Mouse (Mus musculus): ENCODE results near the gene Ints3. TPM values are rescaled to one million over a fixed set of nuclear protein-coding genes. Genes with fewer than 3 reads are reported as not detected.

Gene Ints3
- polyA plus RNA-seq, 1 experiment from 2014 or later = 35.0 TPM

DNA sequence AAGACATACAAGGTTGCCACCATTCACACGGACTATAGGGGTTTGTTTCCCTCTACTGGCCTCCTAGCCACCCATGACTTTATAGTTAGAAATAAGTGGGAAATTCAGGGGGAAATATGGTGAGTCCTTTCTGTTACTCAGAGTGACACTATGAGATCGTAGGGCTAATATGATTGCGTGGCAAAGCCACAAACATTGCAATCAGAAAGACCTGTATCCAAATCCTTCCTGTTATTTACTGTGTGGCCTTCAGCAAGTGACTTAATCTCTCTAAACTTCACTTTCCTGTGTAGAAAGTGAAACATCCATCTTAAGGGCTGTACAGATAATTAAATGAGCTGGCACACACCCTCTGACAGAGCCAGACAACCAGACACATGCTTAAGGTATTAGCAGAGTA, 24.7 kb downstream of the Ints3 start:
- WGBS = 95% methylated on average over 3 of the region's 3 CpGs
- no peak overlapping the region for H3K4me3 ChIP-seq
- no peaks in the 10 kb centered on the region for H3K9me3 ChIP-seq

DNA sequence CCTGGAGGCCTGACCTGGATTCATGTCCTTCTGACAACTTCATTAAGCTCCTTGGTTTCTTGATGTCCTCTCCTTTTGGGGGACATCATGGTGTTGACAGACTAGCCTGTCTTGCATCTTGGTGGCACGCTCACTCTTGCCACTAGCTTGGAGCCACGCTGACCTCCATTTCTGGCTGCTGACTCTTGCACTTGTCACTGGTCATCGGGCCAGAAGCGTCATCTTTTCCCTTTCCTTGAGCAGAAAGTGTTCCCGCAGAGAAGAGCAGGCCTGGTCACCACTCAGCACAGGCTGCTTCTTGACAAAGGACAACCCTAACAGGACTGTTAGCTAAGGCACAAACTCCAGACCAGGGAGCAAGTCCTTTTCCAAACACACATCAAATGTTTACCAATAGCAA, 27.0 kb downstream of the Ints3 start:
- Histone ChIP-seq H3K4me3 (no peak overlapping the region), H3K27ac (replicated peaks) (no peak overlapping the region), H3K9ac (no peak overlapping the region), H3K36me3 (peaks cover 89% of the 10 kb centered on the region), H3K9me3 (no peaks in the 10 kb centered on the region), H3K27me3 (no peaks in the 10 kb centered on the region), H3K4me2 (no peak overlapping the region), H3K4me1 (replicated peaks) (no peaks in the 10 kb centered on the region)
- ATAC-seq (ENCODE audit: low FRiP score, low read depth) = no peak
- WGBS = 97% methylated on average over 5 of the region's 5 CpGs

More for the DNA sequence above, 24.7 kb downstream of the Ints3 start:
- Histone ChIP-seq H3K4me1 (replicated peaks) (no peaks in the 10 kb centered on the region), H3K27ac (replicated peaks) (no peak overlapping the region), H3K27me3 (no peaks in the 10 kb centered on the region), H3K4me2 (no peak overlapping the region), H3K36me3 (peaks cover 81% of the 10 kb centered on the region), H3K9ac (no peak overlapping the region)
- no peak for ATAC-seq (ENCODE audit: low FRiP score, low read depth)

- Histone ChIP-seq H3K4me2 (no peak overlapping the region), H3K36me3 (peaks cover 90% of the 10 kb centered on the region), H3K9ac (no peak overlapping the region), H3K27me3 (no peaks in the 10 kb centered on the region), H3K4me1 (replicated peaks) (no peaks in the 10 kb centered on the region), H3K9me3 (no peaks in the 10 kb centered on the region), H3K27ac (replicated peaks) (no peak overlapping the region), H3K4me3 (no peak overlapping the region)
- 88% methylated on average over 4 of the region's 4 CpGs for WGBS
- ATAC-seq (ENCODE audit: low FRiP score, low read depth) = no peak
These were observed 28.8 kb downstream of the Ints3 start for GRCm38 (mm10) chr3:90404609-90405008.

DNA sequence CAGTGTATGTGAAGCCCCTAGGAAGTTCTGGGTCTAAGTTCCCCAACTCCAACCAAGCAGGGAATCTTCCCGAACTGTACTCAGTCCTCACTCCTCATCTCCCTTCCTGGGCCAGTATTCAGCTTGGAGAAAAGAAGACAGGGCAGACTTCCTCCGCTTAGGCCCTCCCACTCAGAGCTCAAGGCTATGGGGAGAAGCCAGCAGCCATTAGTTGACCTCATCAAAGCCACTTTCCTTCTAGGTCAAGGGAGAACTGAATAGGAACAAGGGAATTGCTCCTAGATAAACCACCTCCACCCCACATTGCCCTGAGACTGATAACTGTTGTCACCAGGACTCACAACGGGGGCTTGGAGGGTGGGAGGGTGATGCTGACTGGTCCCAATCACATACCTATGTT, 29.3 kb downstream of the Ints3 start:
- H3K9me3 ChIP-seq = no peaks in the 10 kb centered on the region
- no peak for ATAC-seq (ENCODE audit: low FRiP score, low read depth)
- WGBS = 90% methylated on average over 3 of the region's 3 CpGs
- no peak overlapping the region for H3K27ac ChIP-seq (replicated peaks)
- no peak overlapping the region for H3K4me2 ChIP-seq
- no peaks in the 10 kb centered on the region for H3K27me3 ChIP-seq
- no peaks in the 10 kb centered on the region for H3K4me1 ChIP-seq (replicated peaks)
- peaks cover 90% of the 10 kb centered on the region for H3K36me3 ChIP-seq
- H3K9ac ChIP-seq = no peak overlapping the region
- H3K4me3 ChIP-seq = no peak overlapping the region

DNA sequence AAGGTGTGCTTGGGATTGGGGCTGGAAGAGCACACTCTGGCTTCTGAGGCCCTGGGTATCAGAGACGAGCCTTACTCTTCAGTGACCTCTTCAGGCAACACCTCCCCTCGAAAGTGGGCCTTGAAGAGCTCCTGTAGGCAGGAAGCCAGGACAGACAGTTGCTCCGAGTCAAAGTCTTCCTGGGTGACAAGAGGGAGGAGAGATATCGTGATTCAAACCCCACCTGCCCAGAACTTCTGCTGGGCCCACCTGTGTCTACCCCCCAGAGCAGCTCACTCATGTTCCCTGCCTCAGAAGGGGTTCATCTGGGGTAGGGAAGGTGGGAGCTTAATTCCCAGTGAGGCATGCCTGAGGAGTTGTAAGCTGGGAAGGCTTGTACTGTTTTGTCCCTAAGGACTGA, 32.4 kb downstream of the Ints3 start:
- H3K27me3 ChIP-seq = no peaks in the 10 kb centered on the region
- 85% methylated on average over 4 of the region's 4 CpGs for WGBS
- H3K4me3 ChIP-seq = no peak overlapping the region
- ATAC-seq (ENCODE audit: low FRiP score, low read depth) = no peak
- H3K36me3 ChIP-seq = peaks cover 83% of the 10 kb centered on the region
- no peaks in the 10 kb centered on the region for H3K4me1 ChIP-seq (replicated peaks)
- no peak overlapping the region for H3K9ac ChIP-seq
- no peak overlapping the region for H3K4me2 ChIP-seq
- no peaks in the 10 kb centered on the region for H3K9me3 ChIP-seq
- no peak overlapping the region for H3K27ac ChIP-seq (replicated peaks)

DNA sequence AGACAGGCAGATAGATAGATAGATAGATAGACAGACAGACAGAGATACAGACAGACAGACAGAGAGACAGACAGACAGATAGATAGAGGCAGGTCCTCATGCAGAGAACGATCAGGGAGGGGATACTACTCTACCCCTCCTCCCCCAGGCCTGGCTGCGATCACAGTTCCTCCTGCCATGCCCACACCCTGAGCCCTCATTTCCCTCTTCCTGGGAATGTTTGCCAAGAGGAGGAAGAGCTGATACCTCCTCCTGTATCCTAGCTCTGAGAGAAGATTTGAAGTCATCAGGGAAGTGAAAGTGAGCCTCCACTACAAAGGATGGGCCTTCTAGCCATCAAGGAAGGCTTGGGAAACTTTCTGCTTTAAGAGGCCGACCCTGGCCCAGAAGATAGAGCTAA, 37.8 kb downstream of the Ints3 start:
- WGBS = 91% methylated on average over 3 of the region's 3 CpGs
- Histone ChIP-seq H3K4me1 (replicated peaks) (peaks cover 3% of the 10 kb centered on the region), H3K27ac (replicated peaks) (no peak overlapping the region), H3K4me3 (no peak overlapping the region), H3K36me3 (peaks cover 82% of the 10 kb centered on the region), H3K9ac (no peak overlapping the region), H3K9me3 (no peaks in the 10 kb centered on the region), H3K27me3 (no peaks in the 10 kb centered on the region), H3K4me2 (no peak overlapping the region)
- no peak for ATAC-seq (ENCODE audit: low FRiP score, low read depth)

DNA sequence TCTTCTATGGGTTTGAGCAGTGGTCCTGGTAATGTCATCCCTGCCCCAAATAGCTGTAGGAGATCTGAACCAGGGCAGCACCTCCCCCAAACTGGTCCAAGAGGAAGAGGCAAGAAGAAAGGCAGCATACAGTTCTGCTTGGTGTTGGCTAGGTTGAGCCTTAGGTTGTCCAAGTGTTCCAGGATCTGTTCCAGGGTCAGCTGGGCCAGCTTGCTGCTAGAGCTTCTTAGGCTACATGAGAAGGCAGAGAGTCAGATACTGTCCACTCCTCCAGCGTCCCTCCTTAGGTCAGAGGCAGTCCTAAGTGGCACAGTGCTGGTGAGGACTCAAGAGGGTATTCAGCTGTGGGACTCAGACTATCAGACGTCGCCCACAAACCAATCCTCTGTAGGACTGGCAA, 40.8 kb downstream of the Ints3 start:
- Histone ChIP-seq H3K4me2 (no peak overlapping the region), H3K36me3 (peaks cover 57% of the 10 kb centered on the region), H3K4me1 (replicated peaks) (peaks cover 25% of the 10 kb centered on the region), H3K9me3 (no peaks in the 10 kb centered on the region), H3K9ac (no peak overlapping the region), H3K27me3 (no peaks in the 10 kb centered on the region), H3K27ac (replicated peaks) (no peak overlapping the region), H3K4me3 (no peak overlapping the region)
- 90% methylated on average over 3 of the region's 3 CpGs for WGBS
- ATAC-seq (ENCODE audit: low FRiP score, low read depth) = no peak

GRCm38 (mm10) chr3:90391941-90392340, 41.5 kb downstream of the Ints3 start:
- Histone ChIP-seq H3K4me3 (no peak overlapping the region), H3K4me2 (no peak overlapping the region), H3K27me3 (no peaks in the 10 kb centered on the region), H3K9ac (no peak overlapping the region), H3K36me3 (peaks cover 51% of the 10 kb centered on the region), H3K4me1 (replicated peaks) (peaks cover 32% of the 10 kb centered on the region), H3K27ac (replicated peaks) (no peak overlapping the region), H3K9me3 (no peaks in the 10 kb centered on the region)
- no peak for ATAC-seq (ENCODE audit: low FRiP score, low read depth)
- WGBS = 92% methylated on average over 8 of the region's 8 CpGs

DNA sequence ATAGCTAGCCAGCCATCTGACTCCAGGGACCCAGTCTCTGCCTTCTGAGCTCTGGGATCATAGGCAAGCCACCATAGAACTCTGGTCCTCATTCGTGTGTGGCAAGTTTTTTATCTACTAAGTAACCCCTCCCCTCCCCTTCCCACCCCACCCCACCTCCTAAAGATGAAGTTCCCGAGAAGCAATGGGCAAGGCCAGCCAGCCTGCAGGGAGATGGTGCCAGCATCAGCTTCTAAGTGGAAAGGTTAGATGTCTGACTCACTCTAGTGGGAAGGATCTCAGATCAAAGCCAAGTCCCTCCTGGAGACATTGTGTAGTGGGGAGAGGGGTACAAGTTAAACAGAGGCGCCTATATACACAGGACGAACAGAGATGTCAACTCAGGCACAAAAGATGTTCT, 42.4 kb downstream of the Ints3 start:
- no peaks in the 10 kb centered on the region for H3K9me3 ChIP-seq
- peaks cover 36% of the 10 kb centered on the region for H3K4me1 ChIP-seq (replicated peaks)
- 0 out of 2 replicates have a peak overlapping the region, but pooled peaks have one; percentile 82 for H3K9ac ChIP-seq
- H3K4me3 ChIP-seq = no peak overlapping the region
- 0 out of 2 replicates have a peak overlapping the region, but pooled peaks have one; percentile 95 for H3K27ac ChIP-seq (replicated peaks)
- 75% methylated on average over 4 of the region's 4 CpGs for WGBS
- no peaks in the 10 kb centered on the region for H3K27me3 ChIP-seq
- no peak for ATAC-seq (ENCODE audit: low FRiP score, low read depth)
- H3K36me3 ChIP-seq = peaks cover 46% of the 10 kb centered on the region
- H3K4me2 ChIP-seq = peak overlapping the region; percentile 73; the same call in 1 of the 2 replicates

DNA sequence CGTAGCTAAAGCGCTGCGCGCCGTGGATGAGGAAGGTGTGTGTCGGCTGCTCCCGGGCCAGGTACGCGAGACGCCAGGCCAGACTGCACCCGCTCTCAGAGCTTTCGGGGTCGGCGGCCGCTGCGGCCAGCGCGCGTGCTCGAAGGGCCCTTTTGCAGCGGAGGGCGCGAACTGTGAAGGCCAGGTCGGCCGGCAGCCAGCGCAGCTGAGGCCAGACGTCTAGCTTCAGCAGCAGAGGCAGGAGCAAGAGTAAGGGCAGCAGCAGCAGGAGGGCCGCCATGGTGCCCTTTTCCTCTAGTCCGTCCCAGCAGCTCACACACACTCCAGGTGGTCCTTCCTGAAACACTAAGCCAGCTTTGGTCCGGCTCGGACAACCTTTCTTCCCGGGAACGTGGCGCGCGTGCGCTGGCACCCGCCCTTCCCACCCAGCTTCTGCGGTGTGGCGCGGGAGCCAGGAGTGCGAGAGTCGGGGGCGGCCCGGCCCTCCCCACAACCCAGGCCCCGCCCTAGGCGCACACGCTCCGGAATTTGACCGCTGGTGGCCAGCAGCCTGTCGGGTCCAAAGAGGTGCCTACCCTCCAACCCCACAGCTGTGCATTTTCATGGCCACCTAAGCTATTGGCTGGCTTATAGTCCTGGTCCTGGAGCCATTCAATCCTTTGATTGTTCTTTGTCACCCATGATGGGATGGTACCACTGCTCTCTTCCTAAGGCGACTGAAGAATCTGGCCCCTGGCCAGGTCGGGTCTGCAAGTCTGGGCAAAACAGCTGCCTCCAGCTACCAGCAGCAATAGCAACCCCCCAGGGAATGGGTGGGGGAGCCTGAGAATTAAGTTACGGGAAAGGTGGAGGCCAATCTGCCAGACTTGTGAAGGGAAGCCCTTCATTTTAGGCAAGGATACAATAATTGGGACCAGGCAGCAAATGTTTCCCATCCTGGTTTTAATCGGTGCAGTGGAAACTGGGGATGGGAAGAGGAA, 43.6 kb downstream of the Ints3 start, which contains the start of gene Slc27a3:
TSS of gene Slc27a3 (minus strand) at position 428 of the 980 bp plus-strand sequence.
- Histone ChIP-seq H3K4me3 (peak within 1 kb of the TSS; percentile 58), H3K27me3 (no peaks in the 10 kb centered on the region), H3K9ac (peak within 1 kb of the TSS; percentile 82), H3K4me2 (peak within 1 kb of the TSS; percentile 73), H3K27ac (replicated peaks) (peak within 1 kb of the TSS; percentile 95), H3K9me3 (no peaks in the 10 kb centered on the region), H3K36me3 (peaks cover 44% of the 10 kb centered on the region), H3K4me1 (replicated peaks) (peaks cover 36% of the 10 kb centered on the region)
- WGBS = under 1% methylated on average over 52 of the region's 55 CpGs
- ATAC-seq (ENCODE audit: low FRiP score, low read depth) = peak; percentile 76

GRCm38 (mm10) chr3:90388726-90389510, 44.5 kb downstream of the Ints3 start:
- Histone ChIP-seq H3K4me2 (peak overlapping the region; percentile 73), H3K4me1 (replicated peaks) (peaks cover 36% of the 10 kb centered on the region), H3K27me3 (no peaks in the 10 kb centered on the region), H3K9ac (peak overlapping the region; percentile 82), H3K36me3 (peaks cover 35% of the 10 kb centered on the region), H3K27ac (replicated peaks) (peak overlapping the region; percentile 95), H3K9me3 (no peaks in the 10 kb centered on the region), H3K4me3 (peak overlapping the region; percentile 58)
- 3% methylated on average over 51 of the region's 53 CpGs for WGBS
- ATAC-seq (ENCODE audit: low FRiP score, low read depth) = peak; percentile 77

DNA sequence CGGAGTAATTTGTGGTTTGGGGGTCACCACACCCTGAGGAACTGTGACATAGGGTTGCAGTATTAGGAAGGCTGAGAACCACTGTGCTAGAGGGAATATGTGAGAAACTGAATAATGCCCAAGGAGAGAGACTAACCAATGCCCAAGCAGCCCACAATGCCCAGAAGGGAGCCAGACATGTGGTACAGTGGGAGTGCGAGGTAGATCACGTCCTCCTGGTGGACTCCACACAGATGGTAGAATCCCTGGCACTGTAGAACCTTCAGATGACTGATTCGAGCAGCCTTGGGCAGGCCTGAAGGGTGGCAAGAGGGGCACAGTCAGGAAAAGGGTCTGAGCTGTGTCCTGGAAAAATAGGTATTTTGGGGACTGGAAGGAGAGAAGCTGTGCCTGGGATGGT, 45.2 kb downstream of the Ints3 start:
- Histone ChIP-seq H3K9ac (peak overlapping the region; percentile 82), H3K4me1 (replicated peaks) (peaks cover 36% of the 10 kb centered on the region), H3K27ac (replicated peaks) (0 out of 2 replicates have a peak overlapping the region, but pooled peaks have one; percentile 45), H3K4me2 (peak overlapping the region; percentile 73), H3K9me3 (no peaks in the 10 kb centered on the region), H3K4me3 (peak overlapping the region; percentile 58), H3K36me3 (peaks cover 29% of the 10 kb centered on the region), H3K27me3 (no peaks in the 10 kb centered on the region)
- no peak for ATAC-seq (ENCODE audit: low FRiP score, low read depth)
- 67% methylated on average over 4 of the region's 4 CpGs for WGBS

All from hindbrain, embryonic 15.5 days (tissue).